Mouse (Mus musculus) small intestine, adult 2 months (tissue): ENCODE measurements around the gene Tbata.

ENCODE experiments used
- CTCF ChIP-seq: fragments of 200-500 bp; IDR thresholded peaks from 2 replicates; pipeline ENCODE4 v1.5.1; 2012; ENCODE audit warnings: low read depth, mild to moderate bottlenecking, control low read depth, inconsistent platforms, low read length, moderate library complexity, mixed read lengths; ENCODE audit not compliant: insufficient replicate concordance, insufficient read length; ENCODE audit errors: extremely low read depth
- POLR2A ChIP-seq: fragments of 200-500 bp; IDR thresholded peaks from 2 replicates; pipeline ENCODE4 v1.6.1; 2012; ENCODE audit warnings: low read depth, mild to moderate bottlenecking, control low read depth, inconsistent platforms, low read length, moderate library complexity

- TF ChIP-seq CTCF (no peak), POLR2A (no peak)
Measured at GRCm38 (mm10) chr10:61145766-61146118, 26.0 kb upstream of the Tbata start.
